Mouse (Mus musculus) lung, adult 2 months (tissue): ENCODE measurements around the gene Atp12a.

Experiments
- CTCF ChIP-seq: fragments of 200-500 bp; IDR thresholded peaks from 2 replicates; pipeline ENCODE4 v1.5.1; 2011; ENCODE audit warnings: mild to moderate bottlenecking, low read length, control low read depth; ENCODE audit not compliant: insufficient read depth
- POLR2A ChIP-seq: fragments of 200-500 bp; IDR thresholded peaks from 2 replicates; pipeline ENCODE4 v1.6.1; 2011; ENCODE audit warnings: low read depth, mild to moderate bottlenecking, control low read depth, low read length, borderline replicate concordance; ENCODE audit errors: extremely low read depth

GRCm38 (mm10) chr14:56377745-56378144 lies 12.9 kb downstream of the Atp12a start:
- no peak for TF ChIP-seq POLR2A
- TF ChIP-seq CTCF: no peak
